Mouse (Mus musculus) kidney, embryonic 14.5 days (tissue): ENCODE data around the gene Slc35e2. TPM values are rescaled to one million over a fixed set of nuclear protein-coding genes. Genes with fewer than 3 reads are reported as not detected.

Experiments used
- ATAC-seq: fragments of 200-750 bp; cut with Nextera tagmentation; 2 replicates; pipeline ENCODE4 v1.8.0; 2017; ENCODE audit warnings: moderate number of reproducible peaks, mild to moderate bottlenecking, moderate TSS enrichment, moderate library complexity; ENCODE audit not compliant: low FRiP score, low TSS enrichment
- H3K27ac ChIP-seq: fragments of 300-500 bp; sonication (generic); 2 replicates; pipeline ENCODE4 v1.5.1; 2014; ENCODE audit warnings: low read depth, mild to moderate bottlenecking, low read length, moderate library complexity, mixed read lengths
- H3K27me3 ChIP-seq: fragments of 300-500 bp; sonication (generic); 2 replicates; pipeline ENCODE4 v1.6.1; 2014; ENCODE audit warnings: mild to moderate bottlenecking, low read length; ENCODE audit not compliant: control insufficient read depth, insufficient read depth
- H3K36me3 ChIP-seq: fragments of 300-500 bp; sonication (generic); 2 replicates; pipeline ENCODE4 v1.6.1; 2014; ENCODE audit warnings: low read length, mixed read lengths; ENCODE audit not compliant: control insufficient read depth, insufficient read depth
- H3K4me1 ChIP-seq: fragments of 300-500 bp; sonication (generic); 2 replicates; pipeline ENCODE4 v1.6.1; 2014; ENCODE audit warnings: low read length, mixed read lengths; ENCODE audit not compliant: control insufficient read depth, insufficient read depth
- H3K4me2 ChIP-seq: fragments of 300-500 bp; sonication (generic); replicated peaks from 2 replicates; pipeline ENCODE4 v1.6.1; 2014; ENCODE audit warnings: low read depth, mild to moderate bottlenecking, low read length
- H3K4me3 ChIP-seq: fragments of 300-500 bp; sonication (generic); 2 replicates; pipeline ENCODE4 v1.5.1; 2014; ENCODE audit warnings: mild to moderate bottlenecking, low read length
- H3K9ac ChIP-seq: fragments of 300-500 bp; sonication (generic); 2 replicates; pipeline ENCODE4 v1.6.1; 2014; ENCODE audit warnings: low read depth, mild to moderate bottlenecking, low read length, moderate library complexity
- H3K9me3 ChIP-seq: fragments of 300-500 bp; sonication (generic); 2 replicates; pipeline ENCODE4 v1.6.1; 2016; ENCODE audit warnings: low read length; ENCODE audit not compliant: control insufficient read depth
- WGBS: fragments of 180-500 bp; shearing (Covaris S2); extraction: QIAGEN DNeasy Blood & Tissue Kit; methylation state at CpG from one replicate; pipeline ENCODE4 v1.1.7; 2014; 5-methylcytosine and 5-hydroxymethylcytosine counted together
- polyA plus RNA-seq: library from polyadenylated mRNA; unstranded; fragments of >200 nt; fragmentation: Nextera tagmentation; extraction: Ambion mirVana; gene quantifications from 2 replicates; pipeline ENCODE4 v1.2.1, GENCODE M21; 2014

The Slc35e2 gene
- polyA plus RNA-seq, 1 experiment from 2014 or later = 10.3 TPM

DNA sequence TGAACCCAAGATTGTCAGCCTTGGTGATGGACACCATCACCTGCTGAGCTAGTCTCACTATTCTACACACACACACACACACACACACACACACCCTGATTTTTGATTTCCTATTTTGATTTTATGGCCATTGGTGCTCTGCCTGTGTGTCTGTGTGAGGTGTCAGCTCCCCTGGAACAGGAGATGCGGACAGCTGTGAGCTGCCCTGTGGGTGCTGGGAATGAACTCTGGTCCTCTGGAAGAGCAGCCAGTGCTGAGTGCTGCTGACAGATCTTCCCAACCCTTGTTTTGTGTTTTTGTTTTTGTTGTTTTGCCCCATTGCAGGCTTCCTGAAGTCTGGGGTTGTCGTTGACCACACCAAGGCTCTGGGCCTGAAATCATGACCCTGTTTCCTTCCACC lies 28.1 kb upstream of the Slc35e2 start:
- Histone ChIP-seq H3K27me3 (no peaks in the 10 kb centered on the region), H3K36me3 (peaks cover 11% of the 10 kb centered on the region), H3K4me1 (no peaks in the 10 kb centered on the region), H3K9me3 (no peaks in the 10 kb centered on the region), H3K4me3 (no peak overlapping the region), H3K27ac (no peak overlapping the region), H3K9ac (no peak overlapping the region), H3K4me2 (no peak overlapping the region)
- no peak for ATAC-seq
- 88% methylated on average over 2 of the region's 2 CpGs for WGBS

DNA sequence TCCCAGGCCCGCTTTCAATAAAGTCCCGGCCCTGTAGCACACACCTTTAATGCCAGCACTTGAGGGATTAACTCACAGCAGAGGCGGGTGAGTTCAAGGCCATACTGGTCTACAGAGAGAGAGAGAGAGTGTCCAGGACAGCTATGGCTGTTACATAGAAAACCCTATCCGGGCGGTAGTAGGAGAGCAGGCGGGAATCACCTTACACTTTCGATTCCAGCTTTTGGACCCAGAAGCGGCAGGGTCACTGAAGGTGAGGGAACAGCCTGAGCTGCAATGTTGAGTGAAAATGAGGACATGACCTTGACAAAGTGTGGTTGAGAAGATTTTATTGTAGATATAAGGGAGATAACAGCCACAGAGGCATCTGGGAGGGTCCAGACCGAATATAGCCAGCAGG lies 27.3 kb upstream of the Slc35e2 start:
- H3K9me3 ChIP-seq = no peaks in the 10 kb centered on the region
- no peak overlapping the region for H3K4me3 ChIP-seq
- H3K9ac ChIP-seq = no peak overlapping the region
- H3K27ac ChIP-seq = no peak overlapping the region
- WGBS = 90% methylated on average over 9 of the region's 9 CpGs
- H3K36me3 ChIP-seq = peaks cover 18% of the 10 kb centered on the region
- no peaks in the 10 kb centered on the region for H3K27me3 ChIP-seq
- H3K4me1 ChIP-seq = no peaks in the 10 kb centered on the region
- H3K4me2 ChIP-seq = no peak overlapping the region
- no peak for ATAC-seq

DNA sequence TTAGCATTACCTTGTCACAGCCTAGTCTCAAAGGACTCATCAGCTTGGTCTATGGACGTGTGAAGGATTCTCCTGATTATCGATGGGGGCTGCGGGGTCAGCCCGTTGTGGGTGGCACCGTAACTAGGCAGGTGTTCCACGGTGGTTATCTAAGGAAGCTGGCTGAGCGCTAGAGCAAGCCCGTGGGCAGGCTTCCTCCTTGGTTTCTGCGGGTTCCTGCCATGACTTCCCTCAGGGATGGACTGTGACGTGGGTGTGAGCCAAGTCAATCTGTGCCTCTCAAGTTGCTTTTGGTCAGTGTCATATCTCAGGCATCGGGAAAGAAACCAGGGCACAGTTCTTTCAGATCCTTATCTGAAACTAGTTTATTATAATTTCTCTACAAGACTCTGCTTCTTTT lies 26.3 kb upstream of the Slc35e2 start:
- Histone ChIP-seq H3K9me3 (no peaks in the 10 kb centered on the region), H3K4me1 (no peaks in the 10 kb centered on the region)
- ATAC-seq = no peak

DNA sequence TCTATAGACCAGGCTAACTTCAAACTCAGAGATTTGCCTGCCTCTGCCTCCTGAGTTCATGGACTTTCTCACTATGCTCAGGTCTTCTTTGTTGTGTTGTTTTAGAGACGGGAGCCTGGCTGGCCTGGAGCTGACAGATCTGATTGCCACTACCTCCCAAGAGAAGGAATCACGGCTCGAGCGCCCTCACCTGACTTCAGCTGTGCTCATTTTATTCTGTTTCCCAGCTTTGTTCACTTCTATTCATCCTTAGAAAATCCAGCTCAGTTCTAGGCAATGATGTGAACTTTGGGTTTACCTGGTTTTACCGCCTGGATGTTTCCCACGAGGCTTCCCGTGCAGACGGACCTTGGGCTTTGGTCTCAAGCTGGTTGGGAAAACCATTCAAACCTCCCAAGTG lies 25.7 kb upstream of the Slc35e2 start:
- no peaks in the 10 kb centered on the region for H3K27me3 ChIP-seq
- WGBS = 94% methylated on average over 8 of the region's 8 CpGs
- no peaks in the 10 kb centered on the region for H3K4me1 ChIP-seq
- H3K9me3 ChIP-seq = no peaks in the 10 kb centered on the region
- H3K4me2 ChIP-seq = no peak overlapping the region
- no peak overlapping the region for H3K9ac ChIP-seq
- H3K27ac ChIP-seq = no peak overlapping the region
- H3K36me3 ChIP-seq = peaks cover 26% of the 10 kb centered on the region
- no peak for ATAC-seq
- H3K4me3 ChIP-seq = no peak overlapping the region

More for the DNA sequence above, 26.3 kb upstream of the Slc35e2 start:
- 86% methylated on average over 11 of the region's 11 CpGs for WGBS
- Histone ChIP-seq H3K4me3 (no peak overlapping the region), H3K27ac (no peak overlapping the region), H3K9ac (no peak overlapping the region), H3K36me3 (peaks cover 26% of the 10 kb centered on the region), H3K4me2 (no peak overlapping the region), H3K27me3 (no peaks in the 10 kb centered on the region)

DNA sequence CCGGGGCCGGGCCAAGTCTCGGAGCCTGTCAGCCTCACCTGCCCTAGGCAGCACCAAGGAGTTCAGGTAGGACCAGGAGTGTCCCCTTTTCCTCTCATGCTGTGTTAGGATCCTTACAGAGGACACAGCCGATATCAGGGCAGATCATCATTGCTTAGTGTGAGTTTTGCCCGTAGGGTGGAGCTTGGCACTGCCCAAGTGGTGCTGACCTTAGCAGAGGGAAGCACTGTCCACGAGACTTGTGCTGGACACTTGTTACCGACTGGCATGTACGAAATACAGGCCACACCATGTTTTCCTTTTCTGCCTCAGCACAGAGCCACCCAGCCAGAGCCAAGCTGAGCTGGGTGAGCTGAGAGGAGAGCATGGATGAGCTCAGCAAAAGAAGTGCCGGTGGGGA lies 24.1 kb upstream of the Slc35e2 start:
- Histone ChIP-seq H3K27me3 (no peaks in the 10 kb centered on the region), H3K27ac (no peak overlapping the region), H3K36me3 (peaks cover 31% of the 10 kb centered on the region), H3K9ac (no peak overlapping the region), H3K4me2 (no peak overlapping the region), H3K4me1 (no peaks in the 10 kb centered on the region), H3K4me3 (no peak overlapping the region), H3K9me3 (no peaks in the 10 kb centered on the region)
- WGBS = 87% methylated on average over 9 of the region's 9 CpGs
- no peak for ATAC-seq

DNA sequence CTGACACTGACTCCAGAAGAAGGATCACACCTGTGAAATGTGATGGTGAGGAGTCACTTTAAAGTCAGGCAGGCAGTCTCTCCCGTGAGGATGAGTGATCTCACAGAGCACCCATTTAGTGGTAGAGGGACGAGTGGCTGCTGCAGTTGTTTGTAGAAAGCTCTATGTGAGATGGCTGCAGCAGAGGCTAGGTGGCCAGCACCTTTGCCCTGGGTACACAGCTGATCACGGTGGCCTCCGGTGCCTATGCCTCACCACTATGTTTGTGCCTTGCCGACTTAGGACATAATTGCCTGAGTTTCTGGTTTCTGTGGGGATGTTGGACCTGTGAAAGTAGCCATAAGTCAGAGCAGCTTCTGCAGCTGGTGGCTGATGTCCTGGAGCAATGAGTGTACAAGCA lies 23.5 kb upstream of the Slc35e2 start:
- Histone ChIP-seq H3K4me3 (no peak overlapping the region), H3K9me3 (no peaks in the 10 kb centered on the region), H3K4me1 (no peaks in the 10 kb centered on the region), H3K4me2 (no peak overlapping the region), H3K36me3 (peaks cover 37% of the 10 kb centered on the region), H3K27ac (no peak overlapping the region), H3K9ac (no peak overlapping the region), H3K27me3 (no peaks in the 10 kb centered on the region)
- 89% methylated on average over 5 of the region's 5 CpGs for WGBS
- no peak for ATAC-seq

DNA sequence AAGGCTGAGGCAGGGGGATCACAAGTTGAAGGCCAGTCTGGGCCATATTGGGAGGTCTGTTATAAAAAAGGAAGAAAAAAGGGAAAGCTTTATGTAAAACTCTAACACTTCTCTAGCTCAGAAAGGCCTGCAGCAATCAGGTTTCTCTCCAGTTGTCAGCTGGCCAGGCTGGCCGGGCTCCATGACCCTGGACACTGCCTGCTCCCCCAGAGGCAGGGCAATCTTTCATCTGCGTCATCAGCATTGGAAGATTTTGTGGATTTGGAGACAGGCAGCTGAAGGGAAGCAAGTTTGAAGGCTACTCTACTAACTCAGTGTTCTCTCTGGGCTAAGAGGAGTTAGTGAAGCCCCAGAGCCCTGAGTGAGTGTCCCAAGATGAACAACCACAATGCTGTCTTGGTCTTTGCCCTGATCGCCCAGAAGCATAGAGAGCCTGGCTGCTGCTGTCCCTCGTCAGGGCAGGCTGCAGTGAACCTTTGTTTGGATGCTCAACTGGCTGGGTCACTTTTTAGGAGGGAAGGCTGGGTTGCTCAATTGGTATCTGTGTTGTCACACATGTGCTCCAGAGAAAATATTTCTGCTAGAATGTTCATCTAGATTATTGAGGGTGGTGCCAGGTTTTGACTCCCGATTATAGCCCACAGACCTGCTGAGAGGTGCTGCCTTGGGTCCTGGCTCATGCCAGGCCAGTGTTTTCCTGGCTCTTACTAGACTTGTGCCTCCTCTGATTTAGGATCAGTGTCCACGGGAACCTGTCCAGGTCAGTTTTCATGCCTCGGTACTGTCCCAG lies 22.7 kb upstream of the Slc35e2 start:
- H3K9ac ChIP-seq = no peak overlapping the region
- no peak overlapping the region for H3K4me2 ChIP-seq
- H3K4me1 ChIP-seq = no peaks in the 10 kb centered on the region
- H3K4me3 ChIP-seq = no peak overlapping the region
- WGBS = 82% methylated on average over 7 of the region's 7 CpGs
- no peaks in the 10 kb centered on the region for H3K9me3 ChIP-seq
- peaks cover 43% of the 10 kb centered on the region for H3K36me3 ChIP-seq
- ATAC-seq = no peak
- no peaks in the 10 kb centered on the region for H3K27me3 ChIP-seq
- no peak overlapping the region for H3K27ac ChIP-seq

DNA sequence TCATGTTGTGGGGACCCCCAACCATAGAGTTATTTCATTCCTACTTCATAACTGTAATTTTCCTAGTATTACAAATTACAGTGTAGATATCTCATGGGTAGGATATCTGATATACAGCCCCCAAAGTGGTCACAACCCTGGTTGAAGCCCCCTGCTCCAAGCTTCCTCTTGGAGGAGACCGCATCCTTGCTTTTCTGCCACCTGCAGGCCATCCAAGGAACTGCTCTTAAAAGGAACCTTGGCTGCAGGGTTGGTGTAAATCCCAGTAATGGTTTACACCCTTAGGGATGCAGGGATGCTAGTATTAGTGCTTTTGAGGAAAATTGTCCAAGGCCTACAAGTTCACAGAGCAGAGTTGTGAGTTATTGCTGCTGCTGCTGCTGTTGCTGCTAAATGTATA lies 20.8 kb upstream of the Slc35e2 start:
- ATAC-seq = no peak
- Histone ChIP-seq H3K36me3 (peaks cover 62% of the 10 kb centered on the region), H3K9me3 (no peaks in the 10 kb centered on the region), H3K9ac (no peak overlapping the region), H3K27ac (no peak overlapping the region), H3K4me3 (no peak overlapping the region), H3K27me3 (no peaks in the 10 kb centered on the region), H3K4me1 (no peaks in the 10 kb centered on the region), H3K4me2 (no peak overlapping the region)
- 45% methylated on average over 1 of the region's 1 CpGs for WGBS

DNA sequence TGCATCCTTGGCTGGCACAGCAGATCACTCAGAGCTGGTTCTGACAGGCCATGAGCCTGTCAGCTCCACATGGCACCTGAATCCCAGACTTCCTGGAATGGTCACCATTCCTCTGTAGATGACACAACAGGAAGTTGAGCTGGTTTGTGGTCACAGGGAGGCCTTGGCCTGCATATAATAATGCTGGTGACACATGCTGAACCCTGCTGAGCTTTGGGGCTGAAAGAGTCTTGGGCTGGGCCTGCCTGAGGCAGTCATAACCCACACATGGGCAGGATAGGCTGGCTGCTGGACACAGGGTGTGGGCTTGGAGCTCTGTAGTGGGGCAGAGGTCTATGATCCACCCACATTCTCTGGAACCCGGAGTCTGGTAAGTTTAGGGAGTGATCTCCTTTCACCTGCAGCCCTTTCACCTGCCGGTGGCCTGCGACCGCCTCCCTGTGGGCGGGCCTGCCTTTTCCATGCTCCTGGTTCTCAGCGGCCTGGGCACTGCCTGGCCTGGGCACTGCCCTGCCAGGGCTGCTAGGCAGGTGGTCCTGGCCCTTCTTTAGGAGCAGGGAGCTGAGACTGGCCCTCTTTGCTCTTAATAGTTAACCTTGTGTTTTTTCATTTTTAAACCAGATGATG lies 18.8 kb upstream of the Slc35e2 start:
- Histone ChIP-seq H3K4me3 (no peak overlapping the region), H3K4me1 (no peaks in the 10 kb centered on the region), H3K27ac (no peak overlapping the region), H3K9me3 (no peaks in the 10 kb centered on the region), H3K9ac (no peak overlapping the region), H3K4me2 (no peak overlapping the region), H3K36me3 (peaks cover 75% of the 10 kb centered on the region), H3K27me3 (no peaks in the 10 kb centered on the region)
- ATAC-seq = no peak
- WGBS = 92% methylated on average over 6 of the region's 6 CpGs
